Mouse (Mus musculus): ENCODE measurements around the gene B3gntl1.
"Not testable (repeated sequence)": the region's sequence is repeated elsewhere in the genome, so short reads cannot be mapped to it uniquely, and the experiment has no call there.

B3gntl1 gene

GRCm38 (mm10) chr11:121683243-121683642 is 10.3 kb upstream of the B3gntl1 start:
- no peak for DNase-seq

DNA sequence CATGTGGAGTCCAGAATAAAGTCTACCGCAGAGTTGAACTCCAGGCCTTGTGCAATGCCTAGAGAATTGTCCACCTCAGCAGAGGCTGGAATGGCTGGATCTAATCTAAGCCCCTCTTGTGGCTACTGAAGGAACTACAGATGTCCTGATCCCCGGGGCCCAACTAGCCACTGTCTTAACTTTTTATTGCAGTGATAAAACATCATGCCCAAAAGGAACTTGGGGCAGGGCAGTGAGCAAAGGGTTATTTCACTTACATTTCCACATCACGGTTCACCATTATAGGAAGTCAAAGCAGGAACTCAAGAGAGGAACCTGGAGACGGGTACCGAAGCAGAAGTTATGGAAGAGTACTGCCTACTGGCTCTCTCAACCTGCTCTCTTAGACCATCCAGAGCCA is 7.8 kb upstream of the B3gntl1 start:
- peak; percentile 25 for DNase-seq

DNA sequence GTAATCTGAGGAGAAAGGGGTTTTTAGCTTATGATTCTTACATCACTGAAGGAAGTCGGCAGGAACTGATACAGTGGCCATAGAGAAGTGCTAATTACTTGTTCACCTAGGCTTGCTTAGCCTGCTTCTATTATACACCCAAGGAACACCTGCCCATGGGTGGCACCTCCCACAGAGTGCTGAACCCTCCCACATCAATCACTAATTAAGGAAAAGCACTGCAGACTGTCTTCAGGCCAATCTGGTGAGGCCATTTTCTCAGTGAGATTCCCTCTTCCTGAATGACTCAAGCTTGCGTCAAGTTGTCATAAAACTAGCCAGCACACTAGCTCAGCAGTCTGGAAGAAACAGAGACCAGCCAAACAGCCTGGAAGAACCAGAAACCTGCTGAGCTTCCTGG is 6.6 kb upstream of the B3gntl1 start:
- DNase-seq: no peak

GRCm38 (mm10) chr11:121676836-121677235 is 3.9 kb upstream of the B3gntl1 start:
- DNase-seq: no peak

DNA sequence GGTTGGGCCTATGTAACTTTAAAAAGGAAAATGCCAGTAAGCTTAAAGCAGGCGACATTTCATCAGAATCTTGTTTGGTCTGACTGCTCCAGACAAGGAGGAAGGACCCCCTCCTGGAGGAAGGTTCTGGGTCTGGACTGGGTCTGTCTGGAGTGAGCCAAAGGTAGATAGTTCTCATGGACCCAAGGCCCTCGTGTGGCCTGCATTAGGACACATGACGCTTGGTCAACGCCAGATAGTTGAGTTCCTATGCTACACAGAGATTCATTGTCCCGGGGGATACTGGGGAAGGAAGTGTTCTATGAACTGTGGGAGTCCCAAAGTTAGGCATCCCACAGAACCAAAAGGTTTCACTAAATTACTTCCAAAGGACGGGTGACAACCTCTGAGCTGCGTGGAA is 676 bp upstream of the B3gntl1 start:
- no peak for DNase-seq

GRCm38 (mm10) chr11:121672312-121672989 is 502 bp downstream of the B3gntl1 start:
- DNase-seq: no peak

DNA sequence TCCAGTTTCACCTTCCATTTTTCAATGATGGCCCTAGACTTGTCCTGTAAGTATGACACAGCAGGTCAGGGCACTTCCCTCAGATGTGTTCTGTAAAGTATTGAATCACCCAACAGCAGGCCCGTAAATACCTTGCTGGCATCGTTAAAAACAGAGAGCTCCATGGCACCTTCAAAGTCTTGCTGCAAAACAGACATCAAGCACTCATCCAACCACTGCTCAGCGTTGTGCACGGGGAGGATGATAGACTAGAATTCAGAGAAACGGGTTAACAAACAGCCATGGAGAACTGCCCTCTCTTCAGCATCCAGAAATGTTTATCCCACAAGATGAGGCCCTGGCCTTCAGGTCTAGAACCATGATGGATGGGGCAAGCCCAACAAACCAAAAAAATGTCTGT is 2.0 kb downstream of the B3gntl1 start:
- DNase-seq: no peak

GRCm38 (mm10) chr11:121668776-121669175 is 4.2 kb downstream of the B3gntl1 start:
- DNase-seq: no peak

GRCm38 (mm10) chr11:121667541-121667940 is 5.4 kb downstream of the B3gntl1 start:
- no peak for DNase-seq

DNA sequence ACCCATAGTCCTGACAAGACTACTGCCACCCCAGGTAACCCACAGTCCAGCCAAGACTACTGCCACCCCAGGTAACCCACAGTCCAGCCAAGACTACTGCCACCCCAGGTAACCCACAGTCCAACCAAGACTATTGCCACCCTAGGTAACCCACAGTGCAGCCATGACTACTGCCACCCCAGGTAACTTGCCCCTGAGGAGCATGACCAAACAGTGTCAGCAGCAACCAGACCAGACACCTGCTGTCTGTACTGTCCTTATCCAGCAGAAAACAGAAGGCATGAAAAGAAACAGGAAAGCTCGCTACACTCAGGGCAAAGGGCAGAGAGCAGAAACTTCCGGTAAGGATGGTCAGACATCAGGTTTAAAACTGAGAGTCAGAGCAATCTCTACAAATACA is 11.8 kb downstream of the B3gntl1 start:
- no peak for DNase-seq

DNA sequence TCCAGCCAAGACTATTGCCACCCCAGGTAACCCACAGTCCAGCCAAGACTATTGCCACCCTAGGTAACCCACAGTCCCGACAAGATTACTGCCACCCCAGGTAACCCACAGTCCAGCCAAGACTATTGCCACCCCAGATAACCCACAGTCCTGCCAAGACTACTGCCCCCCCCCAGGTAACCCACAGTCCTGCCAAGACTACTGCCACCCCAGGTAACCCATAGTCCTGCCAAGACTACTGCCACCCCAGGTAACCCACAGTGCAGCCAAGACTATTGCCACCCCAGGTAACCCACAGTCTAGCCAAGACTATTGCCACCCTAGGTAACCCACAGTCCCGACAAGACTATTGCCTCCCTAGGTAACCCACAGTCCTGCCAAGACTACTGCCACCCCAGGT is 12.3 kb downstream of the B3gntl1 start:
- DNase-seq: not testable (repeated sequence)

- no peak for DNase-seq
Observed at GRCm38 (mm10) chr11:121658151-121658550, 14.8 kb downstream of the B3gntl1 start.

GRCm38 (mm10) chr11:121655807-121656511 is 17.0 kb downstream of the B3gntl1 start:
- DNase-seq: no peak

DNA sequence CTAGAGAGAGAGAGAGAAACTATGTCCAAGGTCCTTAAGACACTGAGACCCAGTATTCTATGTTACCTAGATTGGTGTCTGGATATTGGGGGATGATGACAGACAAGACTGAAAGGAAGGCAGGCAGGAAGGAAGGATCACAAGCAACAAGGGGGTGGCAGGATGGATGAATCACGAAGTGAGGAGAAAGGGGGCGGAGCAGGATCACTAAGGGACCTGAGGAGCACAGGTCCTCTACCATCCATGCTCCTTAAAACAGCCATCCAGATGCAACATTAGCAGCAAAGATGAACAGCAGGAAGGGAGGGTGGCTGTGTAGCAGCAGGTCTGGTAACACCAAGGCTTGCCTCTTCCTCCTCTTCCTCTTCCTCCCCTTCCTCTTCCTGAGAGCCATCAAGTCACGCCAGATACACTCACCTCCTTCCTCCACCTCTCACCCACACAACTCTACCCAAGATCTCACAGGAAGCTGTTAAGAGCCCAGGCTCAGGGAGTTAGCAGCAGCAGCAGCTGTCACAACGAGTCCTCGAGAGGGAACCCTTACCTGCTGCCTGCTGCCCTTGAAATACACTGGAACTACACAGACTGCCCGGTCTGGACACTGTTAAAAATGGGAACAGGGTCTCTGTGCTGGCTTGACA is 17.7 kb downstream of the B3gntl1 start:
- peak; percentile 27 for DNase-seq

GRCm38 (mm10) chr11:121654406-121654945 is 18.5 kb downstream of the B3gntl1 start:
- DNase-seq: no peak

GRCm38 (mm10) chr11:121653631-121654030 is 19.3 kb downstream of the B3gntl1 start:
- DNase-seq: no peak

- DNase-seq: peak; percentile 81
Observed at GRCm38 (mm10) chr11:121652547-121653305, 20.2 kb downstream of the B3gntl1 start.

DNA sequence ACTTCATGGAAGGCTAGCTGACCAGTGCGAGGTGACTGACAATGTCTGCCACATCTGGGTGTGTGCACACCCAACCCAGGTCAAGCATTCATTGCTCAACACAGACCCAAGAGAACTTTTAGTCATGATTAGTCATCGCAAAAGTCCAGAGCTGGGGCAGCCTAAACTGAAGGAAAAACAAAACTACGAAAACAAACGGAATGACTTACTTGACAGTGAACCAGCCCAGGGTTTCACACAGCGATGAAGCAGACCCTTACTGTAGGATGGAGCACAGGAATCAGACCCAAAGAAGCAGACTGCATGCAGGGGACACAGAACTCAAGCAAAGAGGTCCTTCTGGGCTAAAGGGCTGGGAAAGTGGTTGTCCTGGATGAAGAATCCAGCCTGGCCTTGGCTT is 21.0 kb downstream of the B3gntl1 start:
- DNase-seq: no peak

DNA sequence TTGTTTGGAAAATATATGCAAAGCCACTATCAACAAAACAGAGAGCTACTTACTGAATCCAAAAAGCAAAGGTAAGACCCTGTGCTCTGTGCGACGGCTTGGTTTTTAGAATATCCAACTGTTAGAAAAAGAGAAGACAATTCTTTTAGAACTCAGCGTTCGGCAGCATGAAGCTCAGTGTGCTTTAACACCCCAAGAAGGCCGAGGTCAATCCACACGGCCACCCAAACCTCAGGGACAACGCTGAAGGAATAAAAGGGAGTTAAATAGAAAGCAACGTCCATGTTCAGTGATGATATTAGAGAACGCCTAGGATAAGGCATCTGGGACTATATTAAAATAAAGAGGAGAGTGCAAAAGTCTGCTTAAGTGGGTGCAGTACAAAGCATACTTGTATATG is 21.4 kb downstream of the B3gntl1 start:
- DNase-seq: no peak

- DNase-seq: no peak
Observed at GRCm38 (mm10) chr11:121650668-121651067, 22.3 kb downstream of the B3gntl1 start.

GRCm38 (mm10) chr11:121649900-121650299 is 23.1 kb downstream of the B3gntl1 start:
- no peak for DNase-seq

DNA sequence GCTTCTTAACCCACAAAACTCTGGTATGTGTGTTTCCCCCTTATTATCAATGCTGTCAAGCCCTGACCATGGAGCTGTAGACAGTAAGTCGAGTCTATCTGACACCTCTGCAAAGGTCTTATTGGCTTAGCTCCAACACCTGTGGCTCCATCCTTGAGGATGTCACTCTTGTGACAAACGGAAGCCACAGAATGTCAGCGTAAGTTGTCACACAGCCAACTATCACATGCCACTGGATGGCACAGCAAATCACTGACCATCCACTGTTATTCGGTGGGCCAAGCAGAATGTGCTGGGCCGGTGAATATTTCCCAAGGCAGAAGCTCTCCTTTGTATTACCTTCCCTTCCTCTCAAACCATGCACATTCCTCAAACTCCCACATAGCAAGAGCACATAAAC is 24.8 kb downstream of the B3gntl1 start:
- DNase-seq: no peak

DNA sequence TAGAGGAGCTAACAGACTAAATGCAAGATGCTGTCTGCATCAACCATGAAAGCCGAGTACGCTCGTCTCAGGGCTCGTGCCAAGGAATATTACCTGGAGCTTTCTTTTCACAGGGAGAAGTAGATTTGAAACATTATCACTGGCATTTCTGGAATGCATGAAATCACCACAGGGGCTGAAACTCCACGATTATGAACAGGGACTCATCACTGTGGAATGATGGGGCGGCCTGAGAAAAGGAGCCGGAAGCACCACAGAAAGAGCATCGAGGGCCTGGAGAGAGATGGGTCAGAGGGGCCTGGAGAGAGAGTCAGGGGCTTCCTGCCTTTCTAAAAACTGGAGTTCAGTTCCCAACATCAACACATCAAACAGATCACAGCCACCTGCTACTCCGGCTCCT is 25.6 kb downstream of the B3gntl1 start:
- no peak for DNase-seq
